Mouse (Mus musculus): ENCODE measurements around the gene Nrxn1. TPM values are rescaled to one million over a fixed set of nuclear protein-coding genes. Genes with fewer than 3 reads are reported as not detected.

The Nrxn1 gene
- polyA plus RNA-seq, 1 experiment from 2014 or later: not detected

DNA sequence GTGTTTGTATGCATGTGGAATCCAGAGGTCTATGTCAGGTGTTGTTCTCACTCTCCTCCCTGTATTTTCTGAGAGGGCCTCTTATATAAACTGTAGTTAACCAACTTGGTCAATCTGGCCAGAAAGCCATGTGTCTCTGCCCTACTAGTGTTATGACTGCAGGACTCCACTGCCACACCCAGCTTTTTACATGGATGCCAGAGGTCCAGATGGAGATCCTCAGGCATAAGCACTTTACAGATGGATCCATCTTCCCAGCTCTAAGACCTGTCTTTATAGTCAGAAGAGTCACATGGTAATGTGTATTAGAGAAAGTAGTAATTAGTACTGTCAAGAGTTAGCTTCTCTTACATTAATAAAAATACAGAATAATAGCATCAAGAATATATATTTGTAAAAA is 285.7 kb downstream of the Nrxn1 start:
- H3K36me3 ChIP-seq (ENCODE audit: inconsistent target): no peaks in the 10 kb centered on the region
- no peak overlapping the region for H3K4me3 ChIP-seq (ENCODE audit: inconsistent target)
- no peak overlapping the region for H3K27ac ChIP-seq
- no peaks in the 10 kb centered on the region for H3K79me2 ChIP-seq (ENCODE audit: inconsistent target)

DNA sequence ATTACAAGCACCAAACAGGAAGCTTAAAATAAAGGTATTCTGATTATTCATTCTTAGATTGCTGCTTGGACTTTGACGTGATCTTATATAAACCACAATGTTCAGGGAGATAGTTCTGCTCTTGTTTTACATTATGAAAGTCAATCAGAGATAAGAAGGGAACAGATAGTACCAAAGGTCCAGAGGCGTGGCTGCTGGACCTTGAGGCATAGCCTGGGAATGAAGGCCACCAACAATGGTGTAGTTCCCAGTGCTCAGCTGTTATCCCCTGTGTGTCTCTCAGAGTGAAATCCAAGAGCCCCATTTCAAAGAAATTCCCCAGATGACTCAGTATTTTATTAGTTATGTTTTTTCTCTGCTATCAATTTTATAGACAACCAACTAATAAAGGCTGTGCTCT is 294.2 kb downstream of the Nrxn1 start:
- no peaks in the 10 kb centered on the region for H3K36me3 ChIP-seq (ENCODE audit: inconsistent target)
- no peak overlapping the region for H3K4me3 ChIP-seq (ENCODE audit: inconsistent target)
- 92% methylated on average over 2 of the region's 2 CpGs for WGBS (ENCODE audit: missing documents)
- H3K27ac ChIP-seq: no peak overlapping the region
- H3K79me2 ChIP-seq (ENCODE audit: inconsistent target): no peaks in the 10 kb centered on the region

DNA sequence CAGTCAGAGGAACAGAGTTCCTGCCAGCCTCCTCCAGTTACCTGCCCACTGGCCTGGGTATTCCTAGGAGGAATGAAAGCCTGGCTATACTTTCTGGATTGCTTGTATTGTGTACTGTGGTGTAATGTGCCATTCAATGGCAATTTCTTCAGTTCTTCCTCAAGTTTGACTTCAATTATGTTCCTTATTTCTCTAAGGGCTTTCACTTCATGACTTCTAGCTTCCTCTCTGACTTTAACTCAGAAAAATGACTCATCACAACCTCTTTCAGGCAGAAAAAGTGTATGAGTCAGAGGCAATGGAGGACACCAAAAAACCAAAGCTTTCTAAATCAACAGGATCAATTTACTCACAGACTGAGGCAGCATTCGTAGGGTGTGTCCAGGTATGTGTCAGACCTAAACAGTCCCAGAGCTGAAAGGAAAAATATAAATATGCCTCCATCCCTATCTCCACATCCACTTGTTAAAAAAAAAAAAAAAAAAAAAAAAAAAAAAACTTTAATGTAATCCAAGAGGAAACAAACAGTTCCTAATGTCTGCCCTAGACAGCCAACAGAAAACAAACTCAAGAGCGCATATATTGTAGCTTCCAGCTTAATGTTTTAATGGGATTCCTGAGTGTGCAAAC is 295.1 kb downstream of the Nrxn1 start:
- no peaks in the 10 kb centered on the region for H3K36me3 ChIP-seq (ENCODE audit: inconsistent target)
- H3K79me2 ChIP-seq (ENCODE audit: inconsistent target): no peaks in the 10 kb centered on the region
- H3K4me3 ChIP-seq (ENCODE audit: inconsistent target): no peak overlapping the region
- 71% methylated on average over 2 of the region's 2 CpGs for WGBS (ENCODE audit: missing documents)
- H3K27ac ChIP-seq: peak overlapping the region; percentile 69

- no peak overlapping the region for H3K4me3 ChIP-seq (ENCODE audit: inconsistent target)
- H3K27ac ChIP-seq: peak overlapping the region; percentile 69
- WGBS (ENCODE audit: missing documents): 97% methylated on average over 2 of the region's 2 CpGs
- no peaks in the 10 kb centered on the region for H3K79me2 ChIP-seq (ENCODE audit: inconsistent target)
- no peaks in the 10 kb centered on the region for H3K36me3 ChIP-seq (ENCODE audit: inconsistent target)
Measured at GRCm38 (mm10) chr17:90796974-90797373, 295.9 kb downstream of the Nrxn1 start.

DNA sequence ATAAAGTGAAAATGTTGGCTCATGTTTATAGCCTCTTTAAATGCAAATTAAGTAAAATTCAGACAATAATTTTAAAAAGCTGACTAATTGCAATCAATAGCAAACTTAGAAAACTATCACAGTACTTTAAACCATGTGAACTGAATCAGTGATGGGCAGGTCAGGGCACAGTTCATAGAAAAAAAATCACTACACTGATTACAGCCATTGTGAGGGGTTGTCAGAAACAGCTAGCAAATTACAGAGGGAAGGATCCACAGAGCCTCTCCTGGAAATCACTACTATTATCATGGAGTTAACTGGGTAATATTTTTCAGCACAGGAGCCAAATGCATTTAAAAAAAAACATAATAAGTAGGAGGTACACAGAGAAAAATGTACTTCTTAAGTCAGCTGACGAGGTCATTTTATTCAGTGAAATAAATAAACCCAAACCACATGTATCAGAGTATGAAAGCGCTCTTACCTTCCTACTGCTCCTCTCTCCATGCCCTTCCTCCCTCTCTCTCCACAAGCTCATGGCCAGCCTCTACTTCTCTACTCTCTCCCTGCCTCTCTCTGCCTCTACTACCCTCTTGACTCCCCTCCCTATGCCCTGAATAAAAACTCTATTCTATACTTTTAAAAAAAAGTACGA is 304.3 kb downstream of the Nrxn1 start:
- H3K27ac ChIP-seq: no peak overlapping the region
- no peaks in the 10 kb centered on the region for H3K79me2 ChIP-seq (ENCODE audit: inconsistent target)
- H3K4me3 ChIP-seq (ENCODE audit: inconsistent target): no peak overlapping the region
- WGBS (ENCODE audit: missing documents): 92% methylated on average over 3 of the region's 3 CpGs
- no peaks in the 10 kb centered on the region for H3K36me3 ChIP-seq (ENCODE audit: inconsistent target)

DNA sequence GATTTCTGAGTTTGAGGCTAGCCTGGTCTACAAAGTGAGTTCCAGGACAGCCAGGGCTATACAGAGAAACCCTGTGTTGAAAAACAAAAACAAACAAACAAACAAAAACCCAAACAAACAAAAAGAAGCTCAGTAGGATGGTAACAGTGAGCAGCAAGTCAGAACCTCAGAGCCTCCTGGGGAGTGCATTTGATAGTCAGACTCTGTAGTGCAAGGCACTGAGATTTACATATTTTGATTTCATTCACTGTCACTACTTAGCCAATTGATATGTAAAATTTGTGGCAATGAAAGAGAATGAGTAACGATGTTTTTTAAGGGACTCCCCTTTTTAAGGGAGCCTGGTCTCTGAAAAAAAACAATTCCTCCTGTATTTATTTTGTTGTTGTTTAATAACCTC is 304.8 kb downstream of the Nrxn1 start:
- H3K36me3 ChIP-seq (ENCODE audit: inconsistent target): no peaks in the 10 kb centered on the region
- 100% methylated on average over 1 of the region's 1 CpGs for WGBS (ENCODE audit: missing documents)

GRCm38 (mm10) chr17:90787121-90787788 is 305.6 kb downstream of the Nrxn1 start:
- H3K36me3 ChIP-seq (ENCODE audit: inconsistent target): no peaks in the 10 kb centered on the region
- H3K79me2 ChIP-seq (ENCODE audit: inconsistent target): no peaks in the 10 kb centered on the region
- H3K4me3 ChIP-seq (ENCODE audit: inconsistent target): no peak overlapping the region
- 94% methylated on average over 5 of the region's 5 CpGs for WGBS (ENCODE audit: missing documents)
- H3K27ac ChIP-seq: no peak overlapping the region

More for the DNA sequence above, 304.8 kb downstream of the Nrxn1 start:
- no peaks in the 10 kb centered on the region for H3K79me2 ChIP-seq (ENCODE audit: inconsistent target)
- no peak overlapping the region for H3K4me3 ChIP-seq (ENCODE audit: inconsistent target)
- no peak overlapping the region for H3K27ac ChIP-seq

DNA sequence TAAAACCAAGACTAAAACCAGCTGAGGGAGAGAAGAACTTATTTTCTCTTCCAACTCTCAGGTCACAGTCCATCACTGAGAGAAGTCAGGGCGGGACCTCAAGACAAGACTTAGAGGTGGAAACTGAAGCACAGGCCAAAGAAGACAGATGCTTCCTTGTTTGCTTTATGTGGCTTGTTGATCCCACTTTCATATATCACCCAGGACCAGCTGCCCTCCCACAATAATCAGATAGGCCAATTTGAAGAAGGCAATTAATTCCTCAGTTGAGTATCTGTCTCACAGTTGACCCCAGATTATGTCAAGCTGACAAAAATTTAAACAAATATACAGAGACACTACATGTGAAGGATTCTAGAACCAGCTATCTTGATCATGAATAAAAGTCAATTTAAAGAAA is 312.4 kb downstream of the Nrxn1 start:
- no peak overlapping the region for H3K27ac ChIP-seq
- WGBS (ENCODE audit: missing documents): 83% methylated on average over 1 of the region's 1 CpGs
- H3K36me3 ChIP-seq (ENCODE audit: inconsistent target): no peaks in the 10 kb centered on the region

DNA sequence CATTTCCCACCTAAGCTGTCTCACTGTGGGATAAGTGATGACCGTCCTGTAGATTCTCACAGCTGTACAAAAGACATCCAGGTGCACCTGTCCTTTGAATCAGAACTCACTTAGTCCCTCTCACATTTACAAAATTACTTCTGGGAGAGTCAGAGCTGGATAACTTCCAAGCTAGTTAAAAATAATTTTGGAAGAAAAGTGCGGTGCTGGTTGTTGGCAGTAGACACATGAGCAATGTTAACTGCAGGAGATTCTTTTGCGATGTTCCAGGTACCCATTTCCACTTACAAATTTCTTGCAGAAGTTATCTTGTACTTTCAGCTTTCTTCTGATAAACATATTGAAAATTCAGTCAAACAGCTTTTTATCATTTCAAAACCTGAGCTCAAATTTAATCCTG is 317.5 kb downstream of the Nrxn1 start:
- Histone ChIP-seq H3K4me3 (ENCODE audit: inconsistent target) (no peak overlapping the region), H3K79me2 (ENCODE audit: inconsistent target) (no peaks in the 10 kb centered on the region), H3K27ac (no peak overlapping the region), H3K36me3 (ENCODE audit: inconsistent target) (no peaks in the 10 kb centered on the region)
- WGBS (ENCODE audit: missing documents): 100% methylated on average over 3 of the region's 3 CpGs

More for the DNA sequence above, 312.4 kb downstream of the Nrxn1 start:
- no peaks in the 10 kb centered on the region for H3K79me2 ChIP-seq (ENCODE audit: inconsistent target)
- no peak overlapping the region for H3K4me3 ChIP-seq (ENCODE audit: inconsistent target)

GRCm38 (mm10) chr17:90773233-90773632 is 319.6 kb downstream of the Nrxn1 start:
- 88% methylated on average over 3 of the region's 3 CpGs for WGBS (ENCODE audit: missing documents)
- Histone ChIP-seq H3K36me3 (ENCODE audit: inconsistent target) (no peaks in the 10 kb centered on the region), H3K27ac (no peak overlapping the region), H3K4me3 (ENCODE audit: inconsistent target) (no peak overlapping the region), H3K79me2 (ENCODE audit: inconsistent target) (no peaks in the 10 kb centered on the region)

- no peak overlapping the region for H3K4me3 ChIP-seq (ENCODE audit: inconsistent target)
Measured at GRCm38 (mm10) chr17:90768216-90768615, 324.7 kb downstream of the Nrxn1 start.

DNA sequence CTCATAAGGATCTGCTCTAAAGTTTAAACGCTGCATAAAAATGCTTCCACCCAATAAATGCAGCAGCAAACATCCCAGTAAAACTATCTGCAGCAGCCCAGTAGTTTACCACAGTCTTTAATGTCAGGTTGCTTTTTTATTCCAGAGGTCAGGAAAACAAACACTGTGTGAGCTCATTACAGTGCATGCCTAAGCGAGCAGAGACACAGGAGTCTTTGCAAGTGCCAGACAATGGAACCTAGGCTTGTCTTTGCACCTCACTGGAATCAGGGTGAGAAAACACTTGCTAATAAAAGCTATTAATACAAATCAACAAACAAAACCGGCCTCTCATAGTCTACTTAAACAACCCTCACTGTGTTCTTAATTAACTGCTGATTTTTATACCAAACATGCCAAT is 365.7 kb downstream of the Nrxn1 start:
- no peaks in the 10 kb centered on the region for H3K79me2 ChIP-seq (ENCODE audit: inconsistent target)
- H3K4me3 ChIP-seq (ENCODE audit: inconsistent target): no peak overlapping the region
- WGBS (ENCODE audit: missing documents): 82% methylated on average over 3 of the region's 3 CpGs

More at GRCm38 (mm10) chr17:90768216-90768615, 324.7 kb downstream of the Nrxn1 start:
- H3K36me3 ChIP-seq (ENCODE audit: inconsistent target): no peaks in the 10 kb centered on the region
- 92% methylated on average over 1 of the region's 1 CpGs for WGBS (ENCODE audit: missing documents)
- no peaks in the 10 kb centered on the region for H3K79me2 ChIP-seq (ENCODE audit: inconsistent target)
- no peak overlapping the region for H3K27ac ChIP-seq

GRCm38 (mm10) chr17:90704773-90705172 is 388.1 kb downstream of the Nrxn1 start:
- WGBS (ENCODE audit: missing documents): 94% methylated on average over 4 of the region's 4 CpGs
- no peaks in the 10 kb centered on the region for H3K36me3 ChIP-seq (ENCODE audit: inconsistent target)
- H3K27ac ChIP-seq: no peak overlapping the region
- H3K4me3 ChIP-seq (ENCODE audit: inconsistent target): no peak overlapping the region
- H3K79me2 ChIP-seq (ENCODE audit: inconsistent target): no peaks in the 10 kb centered on the region

More for the DNA sequence above, 365.7 kb downstream of the Nrxn1 start:
- Histone ChIP-seq H3K27ac (no peak overlapping the region), H3K36me3 (ENCODE audit: inconsistent target) (no peaks in the 10 kb centered on the region)

DNA sequence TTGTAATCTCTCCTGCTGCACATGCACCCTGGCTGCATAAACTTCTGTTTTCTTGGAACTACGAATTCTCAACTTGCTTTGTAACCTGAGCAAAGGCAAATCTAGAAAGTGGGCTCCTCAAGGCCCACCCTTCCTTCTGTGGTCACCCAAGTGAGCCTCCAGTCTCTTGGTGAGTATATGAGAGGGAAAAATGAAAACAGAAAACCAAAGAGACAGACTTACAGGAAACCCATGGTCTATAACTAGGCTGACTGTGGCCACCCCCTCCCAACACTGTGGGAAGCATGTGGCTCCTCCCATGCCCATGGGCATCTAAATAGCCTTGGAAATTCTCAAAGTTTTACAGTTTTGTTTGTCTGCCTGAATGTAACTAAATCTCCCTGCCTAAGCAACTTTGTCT is 390.2 kb downstream of the Nrxn1 start:
- Histone ChIP-seq H3K79me2 (ENCODE audit: inconsistent target) (no peaks in the 10 kb centered on the region), H3K36me3 (ENCODE audit: inconsistent target) (no peaks in the 10 kb centered on the region), H3K4me3 (ENCODE audit: inconsistent target) (no peak overlapping the region), H3K27ac (no peak overlapping the region)
- 50% methylated on average over 1 of the region's 1 CpGs for WGBS (ENCODE audit: missing documents)

DNA sequence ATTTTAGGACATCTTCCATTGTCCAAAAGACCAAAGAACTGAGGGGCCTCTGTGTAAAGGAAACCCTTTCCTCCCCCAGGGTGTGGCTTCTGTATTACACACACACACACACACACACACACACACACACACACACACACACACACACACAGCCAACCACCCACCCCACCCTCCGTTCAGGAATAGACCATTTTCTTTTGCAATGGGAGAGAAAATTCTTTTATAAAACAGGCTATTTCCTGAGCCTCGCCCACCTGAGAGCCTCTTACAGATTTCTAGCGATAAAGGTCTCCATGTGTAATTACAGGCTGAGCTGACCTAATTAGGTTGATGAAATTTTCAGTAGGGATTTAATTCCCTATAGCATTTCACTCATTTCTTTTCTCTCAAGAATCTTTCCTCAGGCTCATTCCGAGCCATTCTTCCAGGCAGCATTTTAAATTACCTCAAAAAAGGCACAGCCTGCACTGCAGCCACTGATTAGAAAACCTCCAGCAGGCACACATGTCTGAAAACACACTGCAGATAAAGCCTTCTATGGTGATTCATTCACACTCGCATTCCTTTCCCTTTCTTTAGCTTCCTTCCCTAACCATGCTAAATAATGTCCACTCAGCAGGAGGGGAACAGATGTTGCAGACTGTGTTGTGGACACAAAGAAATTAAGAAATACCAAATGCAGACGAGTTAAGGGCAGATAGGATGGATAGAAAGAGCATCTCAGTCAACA is 396.6 kb downstream of the Nrxn1 start:
- Histone ChIP-seq H3K4me3 (ENCODE audit: inconsistent target) (no peak overlapping the region), H3K36me3 (ENCODE audit: inconsistent target) (no peaks in the 10 kb centered on the region), H3K27ac (no peak overlapping the region), H3K79me2 (ENCODE audit: inconsistent target) (no peaks in the 10 kb centered on the region)
- 83% methylated on average over 5 of the region's 6 CpGs for WGBS (ENCODE audit: missing documents)

All from macrophage (primary cell).